Mouse (Mus musculus) heart, postnatal 4 days (tissue): ENCODE results near the gene Fkbp15. TPM values are rescaled to one million over a fixed set of nuclear protein-coding genes. Genes with fewer than 3 reads are reported as not detected.

Experiments
- DNase-seq: peaks from one replicate; pipeline ENCODE4 v3.0.0; 2021
- total RNA-seq, 2 experiments: library from RNA; stranded (reverse); gene quantifications; 2 replicates each; pipeline ENCODE4 v1.2.3; 2021

Gene Fkbp15
- total RNA-seq, 2 experiments from 2014 or later, result 26.5 to 28.1 TPM

DNA sequence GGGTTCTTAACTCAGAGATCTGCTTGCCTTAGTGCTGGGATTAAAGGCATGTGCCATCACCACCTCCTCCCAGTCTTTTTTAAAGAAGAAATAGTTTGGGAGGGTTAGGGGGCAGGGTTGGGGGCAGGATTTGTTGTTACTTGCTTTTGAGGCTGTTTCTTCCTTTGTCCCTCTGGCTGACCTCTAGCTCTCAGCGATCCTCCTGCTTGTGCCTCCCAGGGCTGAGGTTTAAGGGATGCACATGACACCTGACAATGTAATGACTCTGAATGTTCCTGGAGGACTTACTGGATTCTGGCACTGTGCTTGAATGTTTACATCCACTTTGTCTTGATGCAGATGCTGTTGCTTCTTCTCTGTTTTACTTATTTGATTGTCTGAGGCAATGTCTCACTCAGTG lies 12.1 kb upstream of the Fkbp15 start:
- DNase-seq, result no peak

DNA sequence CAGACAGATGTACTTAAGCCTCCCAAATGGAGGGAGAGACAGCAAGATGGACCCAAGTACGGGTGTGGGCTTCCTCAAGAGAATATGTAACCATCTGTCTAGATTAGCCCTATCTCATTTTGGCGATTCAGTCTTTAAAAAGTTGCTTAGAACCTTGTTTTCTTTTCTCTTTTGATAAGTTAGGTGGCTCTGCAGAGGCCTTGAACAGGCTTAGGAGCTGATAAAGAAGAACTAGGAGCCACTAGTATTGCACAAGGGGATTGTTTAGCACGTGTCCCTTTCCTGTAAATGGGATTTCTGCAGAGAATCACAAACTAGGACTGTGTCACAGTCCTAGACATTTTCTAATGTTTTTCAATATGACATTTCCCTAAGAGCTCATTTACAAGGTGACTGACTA lies 8.7 kb upstream of the Fkbp15 start:
- DNase-seq, result no peak

DNA sequence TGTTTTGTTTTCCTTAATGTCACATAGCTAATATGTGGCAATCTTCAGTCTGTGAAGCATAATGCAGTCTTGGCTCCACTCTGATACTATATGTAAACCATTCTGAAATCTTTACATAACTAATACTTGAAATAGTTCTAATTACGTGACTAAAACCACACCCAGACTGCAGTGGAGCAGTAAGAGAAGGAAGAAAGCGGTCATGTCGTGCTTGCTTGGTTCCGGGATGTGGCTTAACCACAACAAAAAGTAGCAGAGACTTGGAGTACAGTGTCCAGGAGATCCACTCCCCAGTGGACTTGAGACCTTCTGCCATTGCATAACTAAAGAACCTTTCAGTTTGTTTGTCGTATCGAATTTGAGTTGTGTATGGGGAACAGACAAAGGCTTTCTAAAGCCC lies 7.2 kb upstream of the Fkbp15 start:
- no peak for DNase-seq

DNA sequence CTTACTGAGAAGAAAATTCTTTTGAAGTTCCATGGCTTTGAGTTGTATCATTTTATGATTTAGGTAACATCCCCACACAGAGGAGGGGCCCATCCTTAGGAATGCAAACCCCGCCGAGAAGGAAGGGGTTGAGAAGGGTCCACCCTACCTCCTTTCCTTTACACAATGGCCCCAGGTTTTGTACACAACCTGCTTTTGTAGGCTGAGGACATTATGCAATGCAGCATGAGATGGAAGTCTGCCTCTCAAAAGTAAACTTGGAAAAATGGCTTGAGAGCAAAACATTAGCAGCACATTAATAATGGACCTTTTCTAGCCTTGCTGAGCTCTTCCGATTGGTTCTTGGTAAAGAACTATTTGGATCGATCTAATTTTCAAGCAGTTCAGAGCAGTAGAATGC lies 5.9 kb upstream of the Fkbp15 start:
- DNase-seq, result no peak

DNA sequence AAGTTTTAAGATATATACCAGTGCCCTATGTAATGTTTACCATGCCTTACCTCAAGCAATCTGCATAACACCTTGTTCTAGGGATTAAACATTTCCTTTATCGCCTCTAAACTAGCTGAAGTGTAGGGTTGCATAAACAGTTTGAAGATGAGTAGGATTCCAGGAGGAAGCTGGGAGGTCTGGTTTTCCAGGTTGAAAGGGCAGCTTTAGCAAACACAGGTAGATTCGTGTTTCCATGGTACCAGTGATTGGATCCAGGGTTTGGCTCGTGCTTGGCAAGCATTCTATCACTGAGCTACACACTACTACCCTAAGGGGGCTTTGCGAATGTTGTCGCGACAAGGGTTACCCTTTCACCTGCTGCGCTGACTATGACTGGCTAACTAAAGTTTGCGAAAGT lies 4.0 kb upstream of the Fkbp15 start:
- no peak for DNase-seq

DNA sequence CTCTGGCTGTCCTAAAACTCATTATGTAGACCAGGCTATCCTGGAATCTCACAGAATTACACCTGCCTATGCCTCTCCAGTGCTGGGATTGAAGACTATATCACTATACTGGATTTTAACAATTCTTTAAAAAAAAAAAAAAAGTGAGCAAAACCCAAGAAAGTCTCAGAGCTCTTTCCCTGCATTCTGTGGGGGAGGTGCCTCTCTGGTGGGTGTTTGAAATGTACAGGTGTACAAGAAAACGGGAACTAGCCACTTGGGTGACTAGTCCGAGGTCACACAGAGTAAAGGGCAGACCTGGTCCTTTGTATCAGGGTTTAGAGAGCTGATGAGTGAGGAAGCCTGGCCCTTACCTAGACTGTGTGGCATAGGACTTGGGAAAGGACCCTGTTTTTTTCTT lies 2.1 kb upstream of the Fkbp15 start:
- no peak for DNase-seq

DNA sequence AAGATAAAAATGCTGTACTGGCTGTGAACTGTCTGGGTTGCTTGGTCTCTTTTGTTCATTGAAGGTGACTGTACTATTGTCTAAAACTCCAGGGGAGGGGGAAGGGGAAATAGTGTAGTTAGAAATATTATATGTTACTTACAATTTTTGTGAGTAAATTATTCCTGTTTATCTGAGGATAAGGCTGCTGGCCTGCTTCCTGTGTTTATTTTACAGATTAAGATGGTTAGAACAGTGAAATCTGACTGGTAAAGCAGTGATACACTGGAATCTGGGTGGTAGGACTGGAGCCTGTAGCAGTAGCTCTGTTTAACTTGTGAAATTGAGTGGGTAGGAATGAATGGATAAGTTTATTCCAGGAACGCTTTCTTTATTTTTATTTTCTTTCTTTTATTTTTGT lies 1.6 kb upstream of the Fkbp15 start:
- DNase-seq, result no peak

DNA sequence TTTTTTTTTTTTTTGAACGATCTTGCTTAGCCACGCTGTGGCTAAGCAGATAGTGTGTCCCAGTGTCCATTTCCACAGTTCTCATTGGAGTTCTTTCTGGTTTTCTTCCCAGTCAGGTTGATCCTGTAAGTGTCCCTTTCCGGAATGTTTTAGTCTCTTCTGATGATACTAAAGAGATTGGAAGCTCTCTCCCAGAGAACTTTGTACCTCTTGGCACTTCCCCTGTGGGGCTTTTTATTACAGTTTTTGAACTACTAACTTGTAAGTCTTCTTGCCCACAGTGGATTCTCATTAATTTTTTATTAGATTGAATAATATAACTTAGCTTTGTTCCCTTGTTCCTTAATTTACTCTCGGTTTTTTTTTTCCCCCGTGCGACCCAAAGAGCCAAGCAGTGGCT lies 1.2 kb upstream of the Fkbp15 start:
- no peak for DNase-seq

DNA sequence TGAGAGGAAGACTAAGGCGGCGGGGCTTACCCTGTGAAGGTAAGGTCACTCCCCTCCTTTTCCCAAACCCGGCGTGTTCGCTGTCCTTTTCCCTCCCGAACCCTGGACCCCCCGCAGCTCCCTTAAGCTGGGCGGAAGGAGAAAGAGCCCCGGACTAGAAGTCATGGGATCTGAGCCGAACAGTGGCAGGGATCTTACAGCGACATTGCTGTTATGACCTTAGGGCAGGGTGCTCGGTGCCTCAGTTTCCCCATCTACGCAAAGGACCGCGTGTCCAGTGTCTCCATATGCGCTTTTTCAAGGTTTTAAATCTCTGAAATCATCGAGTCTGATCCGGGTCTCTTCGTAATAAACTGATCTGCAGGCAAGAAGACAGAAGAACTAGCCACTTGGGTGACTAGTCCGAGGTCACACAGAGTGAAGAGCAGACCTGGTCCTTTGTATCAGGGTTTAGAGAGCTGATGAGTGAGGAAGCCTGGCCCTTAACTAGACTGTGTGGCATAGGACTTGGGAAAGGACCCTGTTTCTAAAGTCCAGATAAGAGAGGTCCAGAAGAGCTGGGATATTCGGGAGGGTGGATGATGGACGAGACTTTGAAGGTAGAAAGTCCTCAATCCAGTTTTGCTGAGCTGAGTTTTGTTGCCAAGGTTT lies 582 bp upstream of the Fkbp15 start:
- peak; percentile 11 for DNase-seq

DNA sequence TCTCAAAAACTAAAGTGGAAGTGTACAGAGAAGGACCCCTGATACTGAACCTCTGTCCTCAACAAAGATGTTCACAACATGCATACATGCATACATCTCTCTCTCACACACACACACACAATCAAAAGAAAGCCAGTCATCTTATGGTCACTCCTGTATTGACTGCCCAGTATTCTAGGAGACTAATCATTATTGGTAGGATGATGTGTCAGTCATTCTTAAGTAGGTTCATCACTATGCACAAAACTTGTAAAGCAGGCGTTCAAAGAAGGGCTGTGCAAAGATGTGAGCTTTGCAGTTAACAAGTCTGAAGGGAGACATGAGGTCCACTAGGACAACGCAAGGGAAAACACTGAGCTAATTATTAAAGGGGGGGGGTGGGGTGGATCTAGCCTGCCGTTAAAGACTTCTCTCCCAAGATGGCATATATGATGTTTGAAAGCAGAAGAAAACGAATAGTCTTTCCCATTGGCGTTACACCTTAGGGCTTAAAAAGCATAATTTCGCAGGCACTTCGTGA lies 1.0 kb downstream of the Fkbp15 start:
- no peak for DNase-seq

DNA sequence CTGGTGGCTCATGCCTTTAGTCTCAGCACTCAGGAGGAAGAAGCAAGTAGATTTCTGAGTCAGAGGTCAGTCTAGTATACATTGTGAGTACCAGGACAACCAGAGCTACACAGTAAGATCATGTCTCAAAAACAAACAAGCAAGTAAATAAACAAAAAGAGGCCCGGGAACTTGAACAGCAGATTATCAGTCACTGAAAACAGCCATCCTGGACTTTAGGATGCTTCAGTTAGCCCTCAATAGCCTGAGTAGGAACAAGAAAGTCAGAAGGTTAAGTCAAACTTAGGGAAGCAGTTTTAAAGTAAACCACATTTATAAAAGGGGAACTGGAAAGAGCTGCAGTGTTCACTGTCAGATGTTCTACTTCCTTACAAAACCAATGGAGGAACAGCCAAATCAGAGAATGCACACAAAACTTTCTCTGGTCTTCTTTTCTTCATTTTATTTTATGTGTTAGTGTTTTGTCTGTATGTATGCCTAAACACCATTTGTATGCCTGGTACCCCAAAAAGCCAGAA lies 2.7 kb downstream of the Fkbp15 start:
- no peak for DNase-seq

DNA sequence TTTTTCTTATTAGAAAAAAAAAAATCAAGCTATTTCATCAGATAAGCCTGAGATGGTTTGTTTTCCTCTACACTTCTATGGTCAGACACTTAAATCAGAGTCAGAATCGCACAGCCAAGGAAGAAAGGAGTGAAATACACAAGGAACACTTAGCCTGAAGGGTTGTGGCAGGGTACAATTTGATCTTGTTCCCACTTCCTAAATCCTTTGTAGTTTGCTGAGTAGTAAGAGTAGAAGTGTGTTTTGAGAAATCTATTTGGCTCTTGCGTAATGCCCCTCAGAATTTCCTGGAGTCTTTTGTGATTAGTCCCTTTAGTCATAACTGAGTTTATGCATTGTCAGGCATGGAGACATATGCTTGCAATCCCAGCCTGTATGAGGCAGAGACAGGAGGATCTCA lies 11.0 kb downstream of the Fkbp15 start:
- no peak for DNase-seq

DNA sequence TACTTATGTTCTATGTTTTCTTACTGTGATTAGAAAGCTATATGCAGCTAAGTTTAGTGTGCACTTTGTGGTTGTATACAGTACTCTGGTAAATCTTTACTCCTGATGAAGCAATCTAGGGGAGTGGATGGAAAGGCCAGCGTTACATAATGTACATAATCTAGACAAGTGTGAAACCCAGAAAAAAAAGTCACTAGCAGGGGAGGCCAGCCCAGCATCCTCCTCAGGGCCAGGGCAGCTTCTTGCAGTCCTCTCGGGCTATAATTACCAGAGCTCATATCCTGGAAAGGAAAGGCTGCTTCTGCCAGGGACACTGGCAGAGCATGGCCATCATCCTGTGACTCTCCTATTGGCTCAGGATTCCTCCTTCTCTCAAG lies 12.0 kb downstream of the Fkbp15 start:
- no peak for DNase-seq

DNA sequence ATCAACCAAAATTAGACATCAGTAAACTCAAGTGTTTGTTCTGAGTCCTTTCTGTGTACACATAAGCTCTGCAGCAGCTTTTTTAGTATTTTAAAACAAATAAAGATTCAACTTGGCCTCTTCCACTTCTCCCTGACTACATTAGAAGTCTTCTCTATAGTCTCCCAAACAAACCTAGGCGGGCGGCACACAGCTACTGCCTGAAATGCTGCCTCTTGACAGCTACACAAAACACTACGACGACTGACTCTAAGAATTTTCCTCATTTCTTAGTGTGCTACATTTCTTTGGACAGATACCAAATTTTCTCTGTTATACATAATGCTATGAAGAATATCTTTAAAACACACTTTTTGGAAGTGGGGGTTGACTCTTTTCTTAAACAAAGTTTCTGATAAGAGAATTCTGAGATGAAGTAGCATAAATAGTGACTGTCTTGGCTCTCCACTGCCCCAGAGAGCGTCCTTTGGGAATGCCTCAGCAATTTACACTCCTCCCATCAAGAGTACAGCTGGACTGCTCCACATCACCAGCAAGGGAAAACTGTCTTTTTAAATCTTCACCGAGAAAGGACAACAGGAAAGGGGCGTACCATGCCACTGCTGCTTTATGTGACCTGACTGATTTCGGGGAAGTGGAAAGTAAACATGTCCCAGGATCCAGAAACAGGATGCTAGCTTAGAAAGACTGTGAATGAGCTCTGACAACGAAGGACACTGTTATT lies 12.6 kb downstream of the Fkbp15 start:
- DNase-seq, result peak; percentile 23

DNA sequence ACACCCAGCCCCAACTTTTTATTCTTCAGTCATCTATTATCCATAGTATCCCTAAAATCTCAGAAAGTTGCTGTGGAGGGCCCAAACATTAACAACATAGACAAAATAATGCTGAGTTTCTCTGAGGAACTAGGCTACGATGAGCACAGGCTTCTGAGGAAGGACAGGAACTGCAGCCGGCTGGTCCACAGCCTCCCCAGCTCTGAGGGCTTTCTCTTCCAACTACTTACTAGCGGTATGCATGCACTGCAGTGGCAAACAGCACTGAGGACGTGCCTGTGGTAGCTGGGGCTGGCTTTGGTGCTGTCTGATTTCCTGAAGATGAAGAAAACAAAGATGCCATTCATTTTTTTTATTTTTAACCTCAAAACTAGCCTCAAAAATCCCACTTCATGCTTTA lies 14.5 kb downstream of the Fkbp15 start:
- no peak for DNase-seq

DNA sequence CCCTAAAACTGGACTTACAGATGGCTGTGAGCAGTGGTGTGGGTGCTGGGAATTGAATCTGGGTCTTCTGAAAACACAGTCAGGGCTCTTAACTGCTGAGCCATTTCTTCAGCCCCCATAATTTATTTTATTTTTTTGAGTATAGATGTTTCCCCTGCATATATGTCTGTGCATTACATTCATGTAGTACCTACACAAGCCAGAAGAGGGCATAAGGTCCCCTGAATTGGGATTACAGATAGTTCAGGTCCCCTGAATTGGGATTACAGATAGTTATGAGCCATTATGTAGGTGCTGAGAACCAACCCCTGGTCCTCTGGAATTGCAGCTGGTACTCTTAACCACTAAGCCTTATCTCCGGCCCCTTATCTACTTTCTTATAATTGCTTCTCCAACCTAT lies 16.3 kb downstream of the Fkbp15 start:
- DNase-seq, result no peak

DNA sequence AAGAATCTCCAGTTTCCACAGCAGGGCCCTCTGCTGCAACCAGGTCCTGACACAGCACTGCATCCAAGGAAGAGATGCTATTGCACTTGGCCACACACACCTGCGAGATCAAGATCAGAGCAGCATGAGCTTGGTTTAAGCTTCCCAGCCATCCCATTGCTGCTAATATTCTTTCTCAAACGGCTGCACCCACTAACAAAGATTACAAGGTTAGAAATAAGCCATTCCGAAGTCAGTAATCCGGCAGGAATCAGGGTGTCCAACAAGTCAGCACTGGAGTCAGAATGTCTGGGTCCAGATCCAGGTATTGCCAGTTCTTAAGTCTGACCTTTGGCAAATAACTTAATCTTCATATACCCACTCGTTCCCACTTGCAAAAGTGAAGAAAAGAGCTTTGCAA lies 21.8 kb downstream of the Fkbp15 start:
- no peak for DNase-seq

DNA sequence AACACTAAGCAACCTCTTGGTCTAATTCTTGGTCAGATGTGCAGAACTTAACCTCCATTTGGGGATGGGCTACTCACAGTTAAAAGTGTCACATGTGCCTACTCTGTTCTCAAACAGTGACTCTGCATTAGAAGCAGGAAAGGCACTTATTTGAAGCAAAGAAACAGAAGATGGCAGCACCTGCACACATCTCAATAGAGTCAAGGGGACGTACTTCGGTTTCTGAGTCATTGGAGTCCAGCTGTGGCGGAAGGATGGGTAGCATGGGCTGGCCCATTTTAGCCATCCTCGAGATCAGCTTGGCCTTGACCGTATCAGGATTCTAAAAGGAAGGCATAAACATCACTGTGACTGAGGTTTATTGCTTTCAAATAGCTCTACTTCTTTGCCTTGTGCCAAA lies 28.4 kb downstream of the Fkbp15 start:
- DNase-seq, result no peak

DNA sequence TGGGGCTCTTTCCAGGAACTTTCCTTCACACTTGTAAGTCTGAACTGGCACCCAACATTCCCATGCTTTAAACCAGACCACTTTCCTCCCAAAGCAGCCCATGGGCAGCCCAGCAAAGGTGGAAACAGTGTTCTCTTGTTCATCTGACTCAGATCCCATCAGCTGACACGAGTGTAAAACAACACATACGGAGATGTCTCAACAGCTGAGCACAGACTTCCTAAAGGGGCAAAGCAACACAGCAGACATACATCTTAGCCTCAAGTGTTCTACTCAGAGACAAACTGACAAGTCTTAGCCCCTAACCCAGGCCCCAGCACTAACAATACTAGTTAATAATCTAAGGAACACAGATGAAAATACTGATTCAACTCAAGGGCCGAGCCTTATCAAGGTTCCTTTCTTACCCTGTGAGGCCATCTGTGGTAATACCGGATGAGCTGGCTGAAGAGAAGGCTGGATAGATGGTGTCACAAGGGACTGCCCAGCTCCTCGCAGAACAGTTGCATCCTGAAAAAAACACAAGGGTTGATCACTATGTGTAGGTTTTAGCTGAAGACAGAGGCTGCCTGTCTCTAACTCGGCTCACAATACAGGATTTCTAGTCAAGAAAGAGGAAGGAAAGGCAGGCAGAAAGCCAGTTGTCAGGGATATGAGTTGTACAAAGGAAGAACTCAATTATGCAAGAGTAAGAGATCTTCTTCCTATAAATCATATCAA lies 31.2 kb downstream of the Fkbp15 start:
- no peak for DNase-seq

DNA sequence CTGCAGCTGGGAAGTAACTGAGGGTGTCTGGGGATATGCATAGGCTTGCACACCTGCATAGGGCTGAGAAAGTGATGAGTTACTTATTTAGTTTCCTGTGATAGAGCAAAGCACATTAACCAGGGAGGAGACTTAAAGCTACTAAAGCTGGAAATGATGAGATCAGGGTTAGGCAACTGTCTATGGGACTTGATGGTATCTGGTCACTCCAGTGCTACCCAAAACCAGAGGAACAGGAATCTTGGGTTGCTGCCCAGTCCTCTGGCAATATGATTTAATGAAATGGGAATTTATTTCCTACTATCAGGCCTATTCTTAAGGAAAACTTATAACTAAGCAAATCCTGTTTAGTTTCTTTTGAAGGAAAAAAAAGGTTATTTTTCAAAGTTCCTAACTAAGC lies 34.2 kb downstream of the Fkbp15 start:
- no peak for DNase-seq

DNA sequence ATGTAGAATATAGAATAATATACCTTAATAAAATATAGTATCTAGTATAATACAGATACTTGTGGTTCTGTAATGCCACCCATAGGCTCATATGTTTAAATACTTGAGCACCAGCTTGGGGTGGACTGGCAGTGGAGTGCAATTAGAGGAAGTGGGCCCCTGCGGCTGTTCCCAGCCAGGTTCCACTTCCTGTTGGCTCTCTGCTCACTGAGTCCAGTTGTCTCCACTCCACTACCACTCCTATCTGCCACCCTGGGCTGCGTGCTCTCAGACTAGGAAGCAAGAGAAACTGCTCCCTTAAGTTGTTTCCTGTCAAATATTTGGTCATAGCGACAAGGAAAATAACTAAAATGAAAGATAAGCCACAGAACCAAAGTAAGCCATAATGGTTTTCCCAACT lies 37.7 kb downstream of the Fkbp15 start:
- DNase-seq, result no peak

DNA sequence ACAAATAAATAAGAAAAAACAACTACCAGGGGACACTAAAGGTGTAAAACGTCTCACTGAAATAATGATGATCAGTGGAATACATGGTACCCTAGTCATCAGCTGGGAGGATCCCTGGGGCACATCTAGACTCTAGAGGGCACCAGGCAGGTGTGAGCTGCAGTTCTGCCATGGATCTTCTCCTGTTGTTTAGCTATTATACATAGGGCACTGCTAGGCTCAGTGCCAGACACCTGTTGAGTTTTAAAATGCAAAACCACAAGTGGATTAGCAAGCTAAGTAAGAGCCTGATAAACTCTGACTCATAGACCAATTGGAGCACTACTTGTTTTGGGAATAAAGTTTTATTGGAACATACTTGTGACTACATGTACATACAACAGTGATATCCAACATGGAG lies 42.1 kb downstream of the Fkbp15 start:
- DNase-seq, result no peak

DNA sequence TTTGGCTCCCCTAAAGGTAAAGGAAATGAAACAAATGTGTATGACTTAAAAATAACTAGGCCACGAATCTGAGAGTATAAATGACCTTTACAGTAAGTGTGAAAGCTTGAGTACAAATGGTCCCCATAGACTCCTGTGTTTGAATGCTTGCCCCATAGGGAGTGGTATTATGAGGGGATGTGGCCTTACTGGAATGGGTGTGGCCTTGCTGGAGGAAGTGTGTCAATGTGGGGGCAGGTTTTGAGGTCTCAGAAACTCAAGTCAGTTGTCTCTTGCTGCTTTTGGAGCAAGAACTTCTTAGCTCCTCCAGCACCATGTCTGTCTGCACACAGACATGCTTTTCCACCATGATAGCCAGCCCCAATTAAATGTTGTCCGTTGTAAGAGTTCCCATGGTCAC lies 43.9 kb downstream of the Fkbp15 start:
- DNase-seq, result no peak

DNA sequence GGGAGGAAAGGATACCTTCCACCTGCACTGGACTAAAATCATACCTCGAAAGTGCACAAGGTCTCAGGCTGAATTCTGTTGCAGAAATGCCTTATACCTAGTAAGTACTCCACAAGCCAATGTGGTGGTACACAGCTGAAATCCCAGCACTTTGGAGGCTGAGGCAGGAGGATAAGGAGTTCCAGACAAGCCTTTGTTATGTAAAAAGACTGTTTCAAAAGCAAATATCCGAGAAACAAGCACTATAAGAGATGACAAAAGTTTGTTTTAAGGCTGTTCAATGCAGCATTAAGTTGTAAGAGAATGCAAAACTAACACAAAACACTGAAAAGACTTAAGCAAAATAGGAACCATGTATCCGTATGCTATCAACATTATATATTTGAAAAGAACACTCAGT lies 45.8 kb downstream of the Fkbp15 start:
- DNase-seq, result no peak
